8 mouse cellular contexts compared by ENCODE assay signal in the genomic region with DNA sequence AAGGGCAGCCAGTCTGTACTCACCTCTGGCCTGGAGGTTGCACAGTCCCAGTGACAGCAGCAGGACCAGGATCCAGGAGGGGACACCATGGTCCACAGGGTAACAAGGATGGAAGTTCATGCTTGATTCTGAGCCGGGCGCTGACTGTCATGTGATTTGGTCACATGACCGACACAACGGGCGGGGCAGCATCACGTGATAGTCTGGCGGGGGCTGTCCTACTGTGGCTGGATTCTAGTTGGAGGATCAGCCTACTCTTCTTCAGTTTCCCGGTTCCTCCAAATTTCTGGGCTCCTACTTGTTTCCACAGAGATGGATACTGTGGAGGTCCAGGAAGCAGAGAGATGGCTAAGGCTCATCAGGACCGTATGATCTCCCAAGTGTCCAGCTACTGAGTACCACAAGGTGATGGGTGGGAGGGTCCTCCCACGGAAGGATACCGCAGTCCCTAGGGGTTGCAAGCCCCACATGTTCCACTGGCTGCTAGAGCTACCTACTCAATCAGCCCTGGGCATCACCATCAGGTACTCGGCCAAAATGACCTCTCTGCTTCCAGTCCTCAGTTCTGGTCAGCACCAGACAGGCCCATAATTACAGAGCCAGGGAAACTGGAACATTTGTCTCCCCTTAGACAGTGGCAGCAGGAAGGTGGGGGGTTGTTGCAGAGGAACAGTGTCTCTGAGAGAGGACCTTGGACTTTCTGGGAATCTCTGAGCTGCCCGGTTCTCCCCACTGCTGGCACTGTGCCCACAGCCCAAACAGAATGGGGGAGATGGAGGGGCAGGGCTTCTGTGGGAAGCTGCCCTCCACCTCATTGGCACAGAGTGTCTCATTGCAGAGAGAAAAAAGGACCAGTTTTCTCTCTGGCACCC. TPM values are rescaled to one million over a fixed set of nuclear protein-coding genes. Genes with fewer than 3 reads are reported as not detected.
A peak's percentile ranks its signal among the peaks of the same experiment; 100 is the strongest.
DNase-seq lines count a peak whose midpoint lies in the region; ATAC-seq and TF ChIP-seq lines count a peak whose summit lies in the region.

Dpp7 (minus strand) TSS at position 152 of the 872 bp plus-strand sequence.

- H3K4me2 ChIP-seq in forebrain, embryonic 14.5 days (ENCODE audit: low read length), result peak within 1 kb of the TSS; percentile 94
- H3K4me2 ChIP-seq in liver, embryonic 16.5 days (ENCODE audit: low read depth, low read length), result peak within 1 kb of the TSS; percentile 82
- H3K4me2 ChIP-seq in neural tube, embryonic 12.5 days (replicated peaks), result peak within 1 kb of the TSS; percentile 75
- H3K4me2 ChIP-seq in stomach, postnatal 0 days (replicated peaks; ENCODE audit: low read depth), result peak within 1 kb of the TSS; percentile 73

- intact Hi-C loops in heart, postnatal 10 days (cut with DNase I), result no loop called here

- H3K9me3 ChIP-seq in G1E (replicated peaks), result no peaks in the 10 kb centered on the region
- no peaks in the 10 kb centered on the region for H3K9me3 ChIP-seq in forebrain, embryonic 14.5 days (replicated peaks; ENCODE audit: control insufficient read depth, low read length)
- no peaks in the 10 kb centered on the region for H3K9me3 ChIP-seq in liver, embryonic 16.5 days (replicated peaks; ENCODE audit: control insufficient read depth, low read length)
- no peaks in the 10 kb centered on the region for H3K9me3 ChIP-seq in neural tube, embryonic 12.5 days
- no peaks in the 10 kb centered on the region for H3K9me3 ChIP-seq in stomach, postnatal 0 days (ENCODE audit: control insufficient read depth, low read length)

- peak; percentile 83 for DNase-seq in G1E (ENCODE audit: low spot score)
- DNase-seq in cerebellum, adult 11 months, result peak; percentile 78
- DNase-seq in forebrain, embryonic 14.5 days (ENCODE audit: low spot score), result peak; percentile 91
- peak; percentile 70 to 77 for DNase-seq in heart, postnatal 10 days
- no peak for DNase-seq in large intestine, adult 2 months (ENCODE audit: low read depth, low spot score)
- DNase-seq in stomach, postnatal 0 days (ENCODE audit: low spot score), result peak; percentile 87

- peaks cover 68% of the 10 kb centered on the region for H3K36me3 ChIP-seq in G1E (replicated peaks)
- peaks cover 22% of the 10 kb centered on the region for H3K36me3 ChIP-seq in forebrain, embryonic 14.5 days (ENCODE audit: control insufficient read depth, insufficient read depth, low read length)
- H3K36me3 ChIP-seq in liver, embryonic 16.5 days (ENCODE audit: control insufficient read depth, insufficient read depth), result peaks cover 3% of the 10 kb centered on the region; the same call in 1 of the 2 replicates
- peaks cover 13% of the 10 kb centered on the region for H3K36me3 ChIP-seq in neural tube, embryonic 12.5 days
- H3K36me3 ChIP-seq in stomach, postnatal 0 days (ENCODE audit: control insufficient read depth, insufficient read depth, low read length), result peaks cover 11% of the 10 kb centered on the region

- TF ChIP-seq EP300 in stomach, postnatal 0 days (optimal IDR thresholded peaks at IDR 0.05), result no peak

- H3K9ac ChIP-seq in forebrain, embryonic 14.5 days (ENCODE audit: low read length), result peak within 1 kb of the TSS; percentile 64
- H3K9ac ChIP-seq in liver, embryonic 16.5 days (ENCODE audit: low read depth, low read length), result peak within 1 kb of the TSS; percentile 64
- peak within 1 kb of the TSS; percentile 55 for H3K9ac ChIP-seq in neural tube, embryonic 12.5 days
- H3K9ac ChIP-seq in stomach, postnatal 0 days (ENCODE audit: low read length), result peak within 1 kb of the TSS; percentile 55

- H3K27me3 ChIP-seq in G1E (ENCODE audit: insufficient read depth, low read length), result no peaks in the 10 kb centered on the region
- no peaks in the 10 kb centered on the region for H3K27me3 ChIP-seq in forebrain, embryonic 14.5 days (replicated peaks; ENCODE audit: control insufficient read depth, insufficient read depth, low read length)
- no peaks in the 10 kb centered on the region for H3K27me3 ChIP-seq in liver, embryonic 16.5 days (ENCODE audit: control insufficient read depth, insufficient read depth, low read depth, low read length)
- no peaks in the 10 kb centered on the region for H3K27me3 ChIP-seq in neural tube, embryonic 12.5 days (replicated peaks)
- no peaks in the 10 kb centered on the region for H3K27me3 ChIP-seq in stomach, postnatal 0 days (ENCODE audit: control insufficient read depth, insufficient read depth, low read length)

- ATAC-seq in G1E (ENCODE audit: extremely low read depth, insufficient number of reproducible peaks, low FRiP score, poor library complexity, severe bottlenecking), result peak; percentile 47
- peak; percentile 89 for ATAC-seq in forebrain, embryonic 14.5 days
- peak; percentile 74 for ATAC-seq in liver, embryonic 16.5 days (ENCODE audit: low read depth)
- peak; percentile 71 for ATAC-seq in neural tube, embryonic 12.5 days (ENCODE audit: low FRiP score, low read depth)
- ATAC-seq in stomach, postnatal 0 days (ENCODE audit: low FRiP score, low TSS enrichment), result peak; percentile 79

- no peak within 1 kb of the TSS for H3K27ac ChIP-seq in forebrain, embryonic 14.5 days (ENCODE audit: low read depth, low read length)
- no peak within 1 kb of the TSS for H3K27ac ChIP-seq in liver, embryonic 16.5 days (ENCODE audit: low read length)
- H3K27ac ChIP-seq in neural tube, embryonic 12.5 days, result no peak within 1 kb of the TSS
- no peak within 1 kb of the TSS for H3K27ac ChIP-seq in stomach, postnatal 0 days (replicated peaks)

- TF ChIP-seq CTCF in G1E (IDR thresholded peaks at IDR 0.05; ENCODE audit: low read depth, low read length), result no peak
- no peak for TF ChIP-seq CTCF in stomach, postnatal 0 days (IDR thresholded peaks at IDR 0.05; ENCODE audit: low read depth)

- peaks cover 53% of the 10 kb centered on the region for H3K4me1 ChIP-seq in G1E (ENCODE audit: insufficient read depth, low read depth, low read length)
- H3K4me1 ChIP-seq in forebrain, embryonic 14.5 days (ENCODE audit: control insufficient read depth, insufficient read depth, low read length), result peaks cover 9% of the 10 kb centered on the region
- H3K4me1 ChIP-seq in liver, embryonic 16.5 days (ENCODE audit: control insufficient read depth, low read depth, low read length), result peaks cover 19% of the 10 kb centered on the region
- peaks cover 17% of the 10 kb centered on the region for H3K4me1 ChIP-seq in neural tube, embryonic 12.5 days
- peaks cover 5% of the 10 kb centered on the region for H3K4me1 ChIP-seq in stomach, postnatal 0 days (replicated peaks; ENCODE audit: control insufficient read depth, insufficient read depth)

- 2% methylated on average over 13 of the region's 13 CpGs for WGBS in forebrain, embryonic 14.5 days
- 4% methylated on average over 13 of the region's 13 CpGs for WGBS in large intestine, adult 2 months
- 4% methylated on average over 13 of the region's 13 CpGs for WGBS in liver, embryonic 16.5 days (ENCODE audit: insufficient replicate concordance)
- 5% methylated on average over 13 of the region's 13 CpGs for WGBS in neural tube, embryonic 12.5 days
- WGBS in stomach, postnatal 0 days, result 5% methylated on average over 13 of the region's 13 CpGs

- peak within 1 kb of the TSS; percentile 80 for H3K4me3 ChIP-seq in G1E (ENCODE audit: low read depth, low read length)
- H3K4me3 ChIP-seq in forebrain, embryonic 14.5 days (ENCODE audit: low read depth, low read length), result peak within 1 kb of the TSS; percentile 52
- peak within 1 kb of the TSS; percentile 65 for H3K4me3 ChIP-seq in liver, embryonic 16.5 days (ENCODE audit: low read depth, low read length)
- H3K4me3 ChIP-seq in neural tube, embryonic 12.5 days, result peak within 1 kb of the TSS; percentile 43
- H3K4me3 ChIP-seq in stomach, postnatal 0 days (ENCODE audit: low read depth, low read length), result peak within 1 kb of the TSS; percentile 34

RNA-seq across cellular contexts. Expression of gene Dpp7, which starts in this region (rescaled TPM):
- total RNA-seq in G1E (2014; fragmentation: Nextera tagmentation), result 5.5 and 8.6 TPM in 2 replicates
- total RNA-seq in G1E (2017), result 71.4 and 95.5 TPM in 2 replicates
- polyA plus RNA-seq in G1E (2012), result 4.5 and 7.7 TPM in 2 replicates
- polyA plus RNA-seq in forebrain, embryonic 14.5 days (2014; fragmentation: Nextera tagmentation; extraction: Ambion mirVana), result 21.3 and 21.4 TPM in 2 replicates
- total RNA-seq in heart, postnatal 10 days (2021), result 1 to 10 TPM; 3.6 to 3.8 TPM
- 24.2 and 28.6 TPM in 2 replicates for polyA plus RNA-seq in large intestine, adult 2 months (2012; rRNA removed)
- polyA plus RNA-seq in liver, embryonic 16.5 days (2015; fragmentation: Nextera tagmentation; extraction: Ambion mirVana), result 10.8 and 11.5 TPM in 2 replicates
- 21.2 and 24.5 TPM in 2 replicates for polyA plus RNA-seq in neural tube, embryonic 12.5 days (2016; fragmentation: Nextera tagmentation; extraction: Ambion mirVana)
- polyA plus RNA-seq in stomach, postnatal 0 days (2015; fragmentation: Nextera tagmentation; extraction: Ambion mirVana), result 9.5 and 9.9 TPM in 2 replicates
